Mouse (Mus musculus): ENCODE data around the gene Snf8. TPM values are rescaled to one million over a fixed set of nuclear protein-coding genes. Genes with fewer than 3 reads are reported as not detected.

The Snf8 gene
- total RNA-seq, 1 experiment from 2014 or later, result 41.2 TPM

GRCm38 (mm10) chr11:96017941-96018351 lies 16.7 kb upstream of the Snf8 start:
- ATAC-seq (replicated peaks; ENCODE audit: low read depth, poor library complexity, severe bottlenecking), result no peak

GRCm38 (mm10) chr11:96020622-96021021 lies 14.1 kb upstream of the Snf8 start:
- no peak for ATAC-seq (replicated peaks; ENCODE audit: low read depth, poor library complexity, severe bottlenecking)

GRCm38 (mm10) chr11:96028130-96028529 lies 6.6 kb upstream of the Snf8 start:
- ATAC-seq (replicated peaks; ENCODE audit: low read depth, poor library complexity, severe bottlenecking), result no peak

- no peak for ATAC-seq (replicated peaks; ENCODE audit: low read depth, poor library complexity, severe bottlenecking)
These were observed 4.1 kb upstream of the Snf8 start for GRCm38 (mm10) chr11:96030571-96030970.

GRCm38 (mm10) chr11:96031701-96032100 lies 3.0 kb upstream of the Snf8 start:
- no peak for ATAC-seq (replicated peaks; ENCODE audit: low read depth, poor library complexity, severe bottlenecking)

- no peak for ATAC-seq (replicated peaks; ENCODE audit: low read depth, poor library complexity, severe bottlenecking)
These were observed 1.4 kb upstream of the Snf8 start for GRCm38 (mm10) chr11:96033264-96033663.

- no peak for ATAC-seq (replicated peaks; ENCODE audit: low read depth, poor library complexity, severe bottlenecking)
These were observed 569 bp upstream of the Snf8 start for GRCm38 (mm10) chr11:96034116-96034515.

- ATAC-seq (replicated peaks; ENCODE audit: low read depth, poor library complexity, severe bottlenecking), result 0 out of 2 replicates have a peak, but pooled peaks have one; percentile 6
These were observed 448 bp downstream of the Snf8 start for GRCm38 (mm10) chr11:96035133-96035532.

GRCm38 (mm10) chr11:96037499-96037898 lies 2.8 kb downstream of the Snf8 start:
- no peak for ATAC-seq (replicated peaks; ENCODE audit: low read depth, poor library complexity, severe bottlenecking)

GRCm38 (mm10) chr11:96038560-96038959 lies 3.9 kb downstream of the Snf8 start:
- no peak for ATAC-seq (replicated peaks; ENCODE audit: low read depth, poor library complexity, severe bottlenecking)

- ATAC-seq (replicated peaks; ENCODE audit: low read depth, poor library complexity, severe bottlenecking), result no peak
These were observed 10.3 kb downstream of the Snf8 start for GRCm38 (mm10) chr11:96044803-96045567.

GRCm38 (mm10) chr11:96046028-96046427 lies 11.3 kb downstream of the Snf8 start:
- no peak for ATAC-seq (replicated peaks; ENCODE audit: low read depth, poor library complexity, severe bottlenecking)

- ATAC-seq (replicated peaks; ENCODE audit: low read depth, poor library complexity, severe bottlenecking), result no peak
These were observed 12.1 kb downstream of the Snf8 start for GRCm38 (mm10) chr11:96046793-96047192.

GRCm38 (mm10) chr11:96047469-96048373 lies 13.0 kb downstream of the Snf8 start:
- no peak for ATAC-seq (replicated peaks; ENCODE audit: low read depth, poor library complexity, severe bottlenecking)

- no peak for ATAC-seq (replicated peaks; ENCODE audit: low read depth, poor library complexity, severe bottlenecking)
These were observed 15.3 kb downstream of the Snf8 start for GRCm38 (mm10) chr11:96049939-96050338.

- ATAC-seq (replicated peaks; ENCODE audit: low read depth, poor library complexity, severe bottlenecking), result no peak
These were observed 16.2 kb downstream of the Snf8 start for GRCm38 (mm10) chr11:96050854-96051253.

- no peak for ATAC-seq (replicated peaks; ENCODE audit: low read depth, poor library complexity, severe bottlenecking)
These were observed 23.6 kb downstream of the Snf8 start for GRCm38 (mm10) chr11:96058309-96058708.

- ATAC-seq (replicated peaks; ENCODE audit: low read depth, poor library complexity, severe bottlenecking), result peak; percentile 54
These were observed 30.0 kb downstream of the Snf8 start for GRCm38 (mm10) chr11:96064521-96065214.

- ATAC-seq (replicated peaks; ENCODE audit: low read depth, poor library complexity, severe bottlenecking), result peak; percentile 99
These were observed 30.7 kb downstream of the Snf8 start, which contains the start of gene Ube2z for GRCm38 (mm10) chr11:96065215-96065911. Gene Ube2z, minus strand, starts transcription at chr11:96065388.

GRCm38 (mm10) chr11:96068231-96068630 lies 33.5 kb downstream of the Snf8 start:
- ATAC-seq (replicated peaks; ENCODE audit: low read depth, poor library complexity, severe bottlenecking), result no peak
